Mouse (Mus musculus) cerebellum, postnatal 10 days (tissue): Measurements from ENCODE around the gene Caprin1.

Experiments
- DNase-seq, 2 experiments: peaks; one replicate each; pipeline ENCODE4 v3.0.0; 2021; ENCODE audit warnings: mixed read lengths in 2 of 2

The Caprin1 gene

GRCm38 (mm10) chr2:103728027-103728540, 69.4 kb downstream of the Caprin1 start:
- no peak for DNase-seq

- DNase-seq: no peak
These were observed 72.9 kb downstream of the Caprin1 start for GRCm38 (mm10) chr2:103724521-103724920.

- DNase-seq: no peak
These were observed 78.2 kb downstream of the Caprin1 start for GRCm38 (mm10) chr2:103719292-103719646.

- DNase-seq: peak; percentile 88 to 91
These were observed 78.7 kb downstream of the Caprin1 start for GRCm38 (mm10) chr2:103718594-103719291.

GRCm38 (mm10) chr2:103714412-103714811, 83.0 kb downstream of the Caprin1 start:
- DNase-seq: peak; percentile 63 to 76

- DNase-seq: no peak
These were observed 83.6 kb downstream of the Caprin1 start for GRCm38 (mm10) chr2:103713831-103714230.
